Mouse (Mus musculus) MEL-GATA-1-ER (cell line): Measurements from ENCODE around the gene Dus1l.
"Not testable (repeated sequence)": the region's sequence is repeated elsewhere in the genome, so short reads cannot be mapped to it uniquely, and the experiment has no call there.

ENCODE experiments used
- DNase-seq: peaks from one replicate; pipeline ENCODE4 v3.0.0-alpha.2; 2012; ENCODE audit warnings: low read depth; ENCODE audit errors: extremely low read depth

Dus1l gene

DNA sequence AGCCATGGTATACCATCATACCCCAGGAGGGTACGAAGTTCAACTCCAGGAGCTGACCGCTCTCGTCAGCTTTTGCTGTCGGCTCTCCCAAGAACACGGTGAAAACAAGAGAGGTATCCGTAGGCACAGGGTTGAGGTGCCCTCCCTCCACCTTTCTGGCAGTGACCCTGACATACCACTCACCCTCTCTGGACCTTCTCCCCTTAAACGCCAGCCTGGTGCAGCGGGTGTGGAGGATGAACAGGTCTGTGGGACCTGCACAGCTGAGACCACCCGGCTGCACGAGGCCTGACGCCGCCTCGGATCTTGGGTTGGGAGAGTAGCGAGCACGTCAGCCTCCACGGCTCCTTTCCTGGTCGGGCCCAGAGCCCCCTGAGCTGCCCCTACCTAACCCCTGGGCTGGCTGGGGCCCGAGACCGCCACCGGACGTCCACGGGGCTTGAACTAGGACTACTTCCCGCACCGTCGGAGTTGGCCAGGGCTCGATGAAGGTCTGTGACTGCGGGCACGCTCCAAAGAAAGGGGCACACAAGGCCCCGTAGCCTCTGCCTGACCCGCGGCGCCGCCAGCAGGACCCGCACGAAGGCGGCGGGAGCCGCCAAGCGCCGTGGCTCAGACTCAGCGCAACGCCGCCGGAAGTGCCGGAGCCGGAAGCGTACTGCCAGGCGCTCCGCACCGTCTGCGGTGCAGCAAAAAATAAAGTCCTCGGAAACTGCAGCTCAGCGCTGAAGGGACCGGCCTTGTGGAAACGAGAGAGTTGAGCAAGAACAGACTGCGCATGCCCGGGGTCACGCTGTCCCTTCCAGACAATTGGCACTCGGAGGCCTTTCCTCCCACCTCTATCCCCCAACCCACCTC lies at the start of gene Dus1l:
Gene Dus1l (minus strand): TSS at position 648 of the 858 bp plus-strand sequence.
- DNase-seq: peak; percentile 89

DNA sequence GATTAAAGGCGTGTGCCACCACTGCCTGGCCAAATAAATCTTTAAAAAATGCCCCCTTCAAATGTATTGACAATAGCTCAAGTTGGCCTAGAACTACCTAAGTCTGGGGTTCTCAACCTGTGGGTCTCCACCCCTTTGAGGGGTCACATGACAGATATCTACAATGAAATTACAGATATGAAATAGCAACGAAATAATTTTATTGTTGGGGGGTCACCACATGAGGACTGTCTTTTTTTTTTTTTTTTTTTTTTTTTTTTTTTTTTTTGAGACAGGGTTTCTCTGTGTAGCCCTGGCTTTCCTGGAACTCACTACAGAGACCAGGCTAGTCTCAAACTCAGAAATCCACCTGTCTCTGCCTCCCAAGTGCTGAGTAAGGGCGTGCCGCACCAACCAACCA lies 48.1 kb upstream of the Dus1l start:
- no peak for DNase-seq

DNA sequence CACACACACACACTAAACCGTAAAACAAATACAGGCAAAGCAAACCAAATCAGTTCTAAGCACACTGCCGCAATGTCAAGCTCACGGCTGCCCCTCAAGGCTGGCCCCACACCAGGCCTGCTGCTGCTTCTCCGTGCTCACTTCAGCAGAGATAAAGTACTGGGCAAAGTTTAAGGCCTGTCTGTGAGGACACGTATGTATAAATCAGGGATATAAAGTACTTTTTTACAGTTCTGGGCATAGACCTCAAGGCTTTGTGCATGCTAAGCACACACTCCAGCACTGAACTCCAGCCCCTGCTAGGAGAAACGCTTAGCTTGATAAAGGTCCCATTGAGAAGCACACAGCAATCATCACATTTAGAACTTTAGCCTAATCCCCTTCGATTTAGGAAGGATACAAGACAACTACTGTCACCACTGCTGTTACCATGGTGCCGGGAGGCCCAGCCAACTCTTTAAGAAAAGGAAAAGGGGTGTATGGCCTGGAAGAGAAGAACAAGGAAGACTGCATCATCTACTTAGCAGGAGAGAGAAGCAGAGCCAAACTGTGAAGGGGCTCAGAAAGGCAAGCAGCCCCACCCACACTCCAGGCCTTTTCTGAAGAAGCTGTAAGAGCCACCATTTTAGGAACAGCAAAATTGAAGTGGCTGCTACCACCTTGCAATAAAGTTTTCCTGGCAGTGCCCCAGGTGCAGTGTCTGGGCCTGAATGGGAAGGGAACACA lies 37.5 kb upstream of the Dus1l start:
- DNase-seq: no peak

DNA sequence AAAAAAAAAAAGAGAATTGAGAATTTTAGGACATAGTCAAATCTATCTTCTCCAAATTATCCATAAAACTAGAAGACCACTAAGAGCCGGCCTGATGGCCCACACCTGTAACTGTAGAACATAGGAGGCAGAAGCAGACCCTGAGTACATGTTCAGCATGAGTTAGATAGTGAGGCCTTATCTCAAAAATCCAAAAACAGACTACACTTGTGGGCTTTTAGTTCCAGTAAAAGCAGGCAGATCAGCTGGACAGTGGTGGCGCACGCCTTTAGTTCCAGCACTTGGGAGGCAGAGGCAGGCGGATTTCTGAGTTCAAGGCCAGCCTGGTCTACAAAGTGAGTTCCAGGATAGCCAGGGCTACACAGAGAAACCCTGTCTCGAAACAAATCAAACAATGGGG lies 36.8 kb upstream of the Dus1l start:
- DNase-seq: not testable (repeated sequence)

DNA sequence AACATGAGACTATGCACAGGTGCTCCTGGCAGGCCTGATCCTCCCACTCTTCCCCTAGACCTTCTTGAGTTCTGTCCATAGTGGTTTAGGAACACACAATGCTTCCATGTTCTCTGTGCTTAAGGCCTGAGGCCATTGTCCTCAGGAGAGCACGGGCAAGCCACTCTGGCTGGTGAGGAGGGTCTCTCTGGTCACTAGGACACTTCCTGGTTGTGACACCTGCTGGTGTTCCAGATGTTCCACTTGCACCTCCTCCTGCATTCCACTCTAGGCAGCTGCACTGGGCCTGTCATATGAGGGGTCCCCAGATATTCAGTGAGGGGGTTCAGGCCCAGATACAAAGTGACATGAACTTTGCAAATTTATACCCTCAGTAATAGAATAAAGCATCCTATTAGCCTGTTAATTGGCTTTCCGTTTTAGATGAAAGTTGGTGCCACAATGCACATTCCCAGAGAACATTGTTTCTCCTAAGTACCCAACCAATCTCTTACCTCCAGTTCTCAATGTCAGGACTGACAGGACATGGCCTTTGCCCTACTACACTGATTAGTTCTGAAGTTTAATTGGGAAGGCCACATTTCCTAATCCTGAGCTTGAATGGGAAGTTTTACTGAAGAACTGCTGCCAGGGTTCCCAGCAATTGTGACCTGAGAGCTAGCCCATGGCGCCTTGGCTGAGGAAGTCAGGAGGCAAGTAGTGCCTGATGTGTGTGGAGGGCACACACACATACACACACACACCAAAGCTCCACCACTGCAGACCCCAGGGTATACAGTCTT lies 35.6 kb upstream of the Dus1l start:
- DNase-seq: no peak

DNA sequence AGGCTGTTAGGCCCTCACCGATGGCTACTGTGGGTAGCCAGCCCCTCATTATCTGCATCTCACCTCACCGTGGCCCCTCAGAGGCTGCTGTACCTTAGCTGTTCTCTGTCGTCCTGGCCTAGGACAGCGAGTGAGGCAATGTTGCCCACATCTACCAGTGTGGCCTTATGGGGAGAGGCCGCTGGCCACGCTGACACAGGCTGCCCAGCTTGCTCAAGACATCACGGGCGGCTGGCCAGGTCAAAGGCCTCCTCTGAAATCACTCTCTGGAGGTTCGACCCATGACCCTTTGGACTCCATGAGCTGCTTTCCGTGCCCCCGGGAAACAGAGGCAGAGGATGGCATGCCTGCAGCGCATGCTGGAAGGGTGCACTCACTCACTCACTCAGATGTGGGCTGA lies 34.5 kb upstream of the Dus1l start:
- no peak for DNase-seq

DNA sequence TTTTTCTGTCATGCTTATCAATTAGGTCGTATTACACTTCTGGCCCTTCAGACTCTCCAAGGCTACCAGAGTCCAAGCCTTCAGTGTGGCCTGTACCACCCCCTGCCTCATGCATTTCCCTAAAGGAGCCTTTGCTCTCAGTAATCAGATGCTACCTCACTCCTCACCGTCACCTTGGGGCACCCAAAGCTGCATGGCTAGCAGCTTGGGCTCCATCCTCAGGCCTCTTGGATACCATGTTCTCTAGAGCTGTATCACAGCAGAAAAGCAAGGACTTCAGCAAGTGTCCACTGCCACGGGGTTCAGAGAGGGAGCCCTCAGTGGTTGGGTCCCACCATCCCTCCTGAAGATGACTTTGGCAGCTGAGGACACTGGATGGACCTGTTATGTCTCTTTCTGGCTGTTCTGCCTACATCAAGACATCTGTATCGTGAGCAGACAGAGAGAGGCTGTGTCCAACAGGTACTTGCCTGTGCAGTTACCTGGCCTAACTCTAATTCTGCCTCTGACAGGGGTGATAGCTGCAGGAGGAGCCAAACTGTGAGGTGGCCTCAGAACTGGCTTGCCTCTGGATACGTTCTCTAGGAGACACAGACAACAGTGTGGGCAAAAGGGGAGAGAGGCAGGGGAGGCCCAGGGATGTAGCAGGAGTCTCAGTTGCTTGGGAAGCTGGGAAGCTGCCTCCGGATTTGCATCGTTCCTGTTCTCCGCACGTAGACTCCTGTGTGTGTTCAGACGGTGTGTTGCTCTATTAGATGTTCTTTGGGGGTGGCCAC lies 33.7 kb upstream of the Dus1l start:
- no peak for DNase-seq

DNA sequence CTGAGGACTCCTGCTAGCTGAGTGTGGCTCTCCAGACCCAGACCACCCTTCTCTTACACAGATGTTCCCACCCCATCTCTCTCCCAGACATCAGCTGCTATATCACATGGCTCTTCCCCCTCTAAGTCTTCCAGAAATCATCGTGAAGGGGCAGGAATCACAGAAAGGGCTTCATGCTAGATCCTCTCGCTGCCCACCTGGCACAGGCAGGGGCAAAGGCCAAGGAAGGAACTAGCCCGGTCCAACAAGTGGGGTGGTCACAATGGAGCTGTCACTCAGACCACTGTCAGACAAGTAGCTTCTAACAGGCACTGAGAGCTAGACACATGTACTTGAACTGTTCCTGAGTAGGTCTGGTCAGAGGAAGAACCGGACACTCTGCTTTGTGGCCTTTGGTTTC lies 32.2 kb upstream of the Dus1l start:
- DNase-seq: no peak

DNA sequence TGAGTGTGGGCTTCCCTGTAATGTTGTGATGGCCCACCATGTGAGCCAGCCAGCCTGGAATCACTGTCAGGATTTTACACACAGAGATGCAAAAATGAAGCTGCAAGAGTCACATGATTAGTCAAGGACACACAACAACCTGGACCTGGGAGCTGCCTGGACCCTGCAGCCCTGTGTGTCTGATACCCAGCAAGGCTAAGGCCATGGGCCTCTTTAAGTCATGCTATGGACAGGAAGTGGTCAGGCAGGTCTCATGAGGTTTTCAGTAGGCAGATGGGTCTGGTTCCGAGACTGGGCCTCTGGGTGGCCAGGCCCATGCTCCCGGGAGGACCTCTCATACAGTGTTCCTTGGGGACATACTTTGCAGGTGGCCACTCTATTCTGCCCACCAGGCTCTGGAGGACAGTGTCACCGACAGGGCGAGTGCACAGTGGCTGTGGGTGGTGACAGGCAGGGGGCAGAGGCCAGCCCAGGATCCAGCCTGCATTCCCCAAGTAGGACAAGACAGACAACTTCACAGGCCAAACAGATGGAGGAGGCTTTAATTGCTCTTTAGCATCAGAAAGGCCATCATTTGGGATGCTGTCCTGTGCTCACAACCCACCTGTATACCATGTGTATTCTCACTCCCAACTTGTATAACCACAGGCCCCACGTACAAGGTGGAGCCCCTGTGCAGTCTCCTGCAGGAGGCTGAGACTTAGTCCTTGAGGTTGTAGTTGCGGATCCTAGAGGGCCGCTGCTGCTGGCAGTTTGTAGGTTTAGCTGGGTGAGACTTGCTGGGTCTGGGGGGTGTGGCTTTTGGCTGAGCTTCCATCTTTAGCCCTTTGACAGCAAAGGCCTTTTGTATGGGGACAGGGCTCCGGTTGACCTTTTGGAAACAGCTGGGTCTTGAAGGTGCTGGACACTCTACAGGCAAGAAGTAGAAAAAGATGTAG lies 30.1 kb upstream of the Dus1l start:
- DNase-seq: no peak

DNA sequence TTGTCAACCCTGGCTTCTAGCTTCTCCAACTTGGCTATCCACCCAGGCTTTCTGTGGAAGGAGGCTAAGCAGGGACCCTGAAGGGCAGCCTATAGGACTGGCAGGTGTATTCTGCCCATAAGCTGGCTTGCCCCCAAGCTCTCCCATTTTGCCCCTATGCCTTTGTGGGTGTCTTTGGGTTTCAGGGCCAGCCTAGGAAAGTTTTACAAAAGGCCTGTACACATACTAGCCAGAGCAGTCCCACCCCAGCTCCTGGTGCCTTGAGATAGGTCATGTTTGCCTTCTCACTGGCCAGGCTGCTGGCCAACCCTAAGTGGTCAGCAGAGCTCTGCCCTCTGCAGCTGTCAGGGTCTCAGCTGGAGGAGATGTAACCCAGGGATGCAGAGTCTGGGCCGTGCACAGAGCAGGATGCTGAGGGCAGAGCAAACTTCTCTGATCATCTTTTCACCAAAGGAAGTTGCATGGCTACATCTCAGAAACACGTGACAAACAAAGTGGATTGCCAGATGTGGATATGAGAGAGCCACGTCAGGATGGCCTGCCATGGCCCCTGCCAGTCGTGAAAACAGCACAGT lies 29.2 kb upstream of the Dus1l start:
- DNase-seq: no peak

DNA sequence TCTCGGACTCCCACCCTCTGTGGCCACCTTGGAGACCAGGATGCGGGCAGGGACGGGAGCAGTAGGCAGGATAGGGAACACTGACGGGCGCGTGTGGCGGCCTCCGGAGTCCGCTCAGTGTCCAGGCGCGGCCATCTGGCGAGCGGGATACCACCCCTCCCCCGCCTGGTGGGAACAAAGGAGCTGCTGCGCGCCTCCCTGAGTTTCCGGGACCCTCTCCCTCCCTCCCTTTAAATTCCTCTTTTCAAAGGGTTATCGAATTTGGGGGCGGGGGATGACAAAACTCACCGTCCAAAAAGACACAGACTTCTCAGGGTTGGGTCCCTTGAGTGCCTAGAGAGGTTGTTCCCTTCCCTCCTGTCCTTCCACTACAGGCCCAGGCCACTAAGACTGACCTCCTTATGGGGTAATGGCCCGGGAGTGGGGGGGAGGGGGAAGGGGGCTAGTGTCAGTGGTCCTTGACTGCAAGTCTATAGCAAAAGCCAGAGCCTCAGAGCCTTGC lies 28.6 kb upstream of the Dus1l start:
- DNase-seq: peak; percentile 26

DNA sequence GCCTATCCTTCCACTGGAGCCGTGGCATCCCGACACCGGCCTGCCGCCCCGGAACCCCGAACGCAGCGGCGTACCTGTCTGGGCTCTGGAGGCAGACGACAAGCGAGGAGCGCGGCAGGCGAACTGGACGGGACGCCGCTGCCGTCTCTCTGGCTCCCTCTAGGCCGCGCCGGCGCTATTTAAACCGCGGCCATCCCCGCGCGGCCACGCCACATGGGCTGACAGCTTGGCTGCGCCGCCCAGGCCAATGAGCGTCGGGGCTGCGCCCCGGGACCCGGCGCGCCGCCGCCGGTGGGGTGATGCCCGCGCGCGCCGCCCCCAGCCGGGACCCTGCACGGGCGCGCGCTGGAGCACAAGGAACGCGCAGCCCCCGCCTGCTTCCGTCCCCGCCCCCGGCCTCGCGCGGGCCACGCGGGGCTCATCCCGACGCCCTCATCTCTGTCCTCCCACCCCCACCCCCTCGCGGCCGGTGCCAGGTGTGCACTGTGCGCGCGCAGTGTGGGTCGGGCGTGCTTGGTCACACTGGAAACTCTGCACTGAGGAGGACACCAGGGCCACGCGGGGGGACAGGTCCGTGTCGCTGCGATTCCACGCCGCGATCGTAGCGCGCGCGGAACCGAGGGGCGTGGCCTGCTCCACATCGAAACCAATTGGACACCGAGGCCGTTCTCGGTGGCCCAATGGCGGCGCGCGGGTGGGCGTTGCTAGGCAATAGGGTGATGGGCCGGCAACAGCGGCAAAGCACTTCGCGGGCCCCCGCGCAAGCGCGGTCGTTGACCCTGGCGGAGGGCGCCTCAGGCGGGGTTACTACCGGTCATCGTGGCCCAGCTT lies 28.0 kb upstream of the Dus1l start, which contains the start of gene Fasn:
Gene Fasn (minus strand): TSS at position 592 of the 831 bp plus-strand sequence.
- peak; percentile 80 for DNase-seq

DNA sequence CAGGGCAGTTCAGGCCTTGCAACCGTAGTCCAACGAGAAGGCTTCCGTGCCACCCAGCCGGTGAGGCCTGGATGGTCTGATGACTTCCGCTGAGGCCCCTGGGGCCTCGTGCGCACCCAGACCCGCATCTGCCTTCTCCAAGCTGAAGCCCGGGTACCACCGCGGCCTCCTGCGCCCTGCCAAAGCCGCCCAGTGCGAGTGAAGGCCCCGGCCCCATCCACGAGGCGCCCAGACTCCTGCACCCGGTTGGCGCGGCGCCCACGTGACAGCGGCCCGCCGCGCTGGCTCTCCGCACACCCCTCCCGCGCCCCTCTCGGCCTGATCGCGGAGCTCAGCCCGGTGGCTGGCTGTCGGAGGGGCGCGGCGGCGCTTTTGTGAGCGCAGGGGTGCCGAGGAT lies 27.3 kb upstream of the Dus1l start:
- peak; percentile 20 for DNase-seq

DNA sequence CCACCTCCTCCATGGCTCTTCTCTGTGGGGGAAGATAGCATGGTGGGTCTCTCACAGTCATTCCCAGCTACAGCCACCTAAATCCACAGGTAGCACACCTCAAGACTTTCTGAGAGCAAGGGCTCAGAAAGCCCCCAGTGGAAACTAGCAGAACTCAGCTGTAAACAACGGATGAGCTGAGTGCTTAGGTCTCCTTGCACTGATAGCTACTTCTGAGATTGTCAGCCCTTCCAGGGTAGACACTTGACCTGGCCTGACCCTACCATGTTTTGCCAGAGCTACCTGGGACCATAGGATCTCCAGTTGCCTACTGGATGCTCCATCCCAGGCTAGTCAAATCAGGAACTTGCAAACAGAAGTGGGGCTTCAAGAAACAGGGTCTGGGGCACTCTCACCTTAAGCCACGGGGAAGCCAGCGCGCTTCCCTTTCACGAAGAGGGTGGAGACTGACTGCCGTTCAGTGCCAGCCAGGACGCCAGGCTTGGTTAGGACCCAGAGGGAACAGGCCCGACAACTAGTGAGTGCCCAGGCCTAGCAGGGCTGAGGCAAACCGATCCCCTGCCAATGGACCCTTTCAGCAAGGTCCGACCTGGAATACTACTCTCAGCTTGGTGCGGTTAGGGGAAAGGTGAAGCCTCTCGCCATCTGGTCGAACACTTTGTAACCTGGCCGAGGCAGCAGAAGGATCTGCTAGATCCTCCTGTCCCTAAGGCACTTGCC lies 26.8 kb upstream of the Dus1l start:
- DNase-seq: peak; percentile 26

DNA sequence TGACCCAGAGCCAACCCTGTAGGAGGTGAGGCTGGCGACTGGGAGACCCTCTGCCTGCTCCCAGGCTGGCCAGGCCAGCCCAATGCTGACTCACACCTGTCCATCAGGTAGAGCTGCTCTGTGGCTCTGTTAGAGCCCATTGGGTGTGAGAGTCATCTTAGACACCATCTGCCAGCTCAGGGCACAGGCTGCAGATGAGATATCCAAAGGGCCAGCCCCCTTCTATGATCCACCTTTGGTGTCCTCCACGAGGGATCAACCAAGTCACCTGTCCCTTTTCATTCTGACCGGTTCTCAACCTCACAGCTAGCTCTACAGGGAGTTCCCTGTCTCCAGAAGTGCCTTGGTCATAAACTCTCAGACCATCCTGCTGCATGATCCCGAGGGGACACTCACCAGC lies 26.1 kb upstream of the Dus1l start:
- no peak for DNase-seq

DNA sequence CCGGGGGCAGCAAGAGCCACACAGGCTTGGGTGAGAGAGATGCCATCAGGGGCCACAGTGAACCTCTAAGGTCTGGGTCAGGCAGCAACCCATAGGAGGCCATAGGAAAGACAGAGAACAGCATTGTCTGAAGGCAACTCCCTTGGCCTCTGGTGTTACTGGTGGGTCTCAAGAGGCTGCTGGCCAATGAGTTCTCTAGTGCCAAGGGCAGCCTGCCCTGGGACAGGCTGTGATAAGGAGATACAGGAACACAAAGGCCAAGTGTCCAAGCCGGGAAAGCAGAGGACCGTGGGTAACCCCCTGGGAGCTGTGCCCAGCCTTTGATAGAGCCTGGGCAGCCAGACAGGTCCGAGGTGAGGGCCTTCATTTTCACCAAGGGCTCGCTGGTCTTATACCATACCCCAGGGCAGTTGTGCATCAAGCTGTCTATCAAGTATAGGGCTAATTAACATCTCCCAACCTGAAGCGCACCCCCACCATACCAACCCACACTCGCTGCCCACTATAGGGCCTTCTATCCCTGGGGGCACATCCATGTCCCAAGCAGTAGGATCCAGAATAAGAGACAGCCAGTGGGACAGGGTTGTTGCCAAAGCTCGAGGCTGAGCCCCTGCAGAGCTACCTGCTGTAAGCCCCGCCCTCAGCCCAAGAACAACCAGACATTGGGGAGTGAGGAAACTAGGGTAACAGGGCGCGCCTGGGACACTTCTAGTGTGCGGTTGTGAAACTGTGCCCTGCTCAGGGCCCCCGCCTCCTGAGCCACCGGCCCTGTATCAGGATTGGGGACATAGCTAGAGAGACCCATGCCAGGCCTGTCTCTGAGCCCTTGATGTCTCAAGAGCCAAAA lies 25.1 kb upstream of the Dus1l start:
- no peak for DNase-seq

DNA sequence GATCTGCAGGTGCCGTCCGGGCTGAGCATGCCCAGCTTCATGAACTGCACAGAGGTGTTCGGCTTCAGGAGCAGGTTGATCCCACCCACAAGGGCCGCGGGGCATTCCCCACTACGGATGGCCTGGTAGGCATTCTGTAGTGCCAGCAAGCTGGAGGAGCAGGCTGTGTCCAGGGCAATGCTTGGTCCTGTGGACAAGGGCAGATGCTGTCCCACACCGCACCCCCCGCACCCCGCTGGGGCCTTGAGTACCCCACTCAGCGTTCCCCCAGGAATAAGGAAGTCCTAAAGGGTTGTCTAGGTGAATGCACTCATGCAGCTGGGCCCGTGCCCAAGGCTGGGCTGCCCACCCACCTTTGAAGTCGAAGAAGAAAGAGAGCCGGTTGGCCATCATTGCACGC lies 24.3 kb upstream of the Dus1l start:
- DNase-seq: no peak
